Mouse (Mus musculus) liver, postnatal 0 days (tissue): ENCODE data around the gene Gm15557. TPM values are rescaled to one million over a fixed set of nuclear protein-coding genes. Genes with fewer than 3 reads are reported as not detected.

Source experiments
- ATAC-seq: fragments of 200-750 bp; cut with Nextera tagmentation; 2 replicates; pipeline ENCODE4 v1.8.0; 2017; ENCODE audit warnings: mild to moderate bottlenecking, moderate library complexity
- DNase-seq: peaks from one replicate; pipeline ENCODE4 v3.0.0-alpha.2; 2016
- H3K27ac ChIP-seq: fragments of 300-500 bp; sonication (generic); 2 replicates; pipeline ENCODE4 v1.5.1; 2014; ENCODE audit warnings: antibody characterized with exemption, moderate library complexity, mild to moderate bottlenecking, low read depth
- H3K27me3 ChIP-seq: fragments of 300-500 bp; sonication (generic); 2 replicates; pipeline ENCODE4 v1.6.1; 2014; ENCODE audit warnings: low read length, control low read depth, mixed read lengths; ENCODE audit not compliant: insufficient read depth
- H3K36me3 ChIP-seq: fragments of 300-500 bp; sonication (generic); replicated peaks from 2 replicates; pipeline ENCODE4 v1.6.1; 2014; ENCODE audit warnings: mild to moderate bottlenecking, control low read depth, low read length, moderate library complexity, mixed read lengths; ENCODE audit not compliant: insufficient read depth
- H3K4me1 ChIP-seq: fragments of 300-500 bp; sonication (generic); 2 replicates; pipeline ENCODE4 v1.6.1; 2014; ENCODE audit warnings: antibody characterized with exemption, mild to moderate bottlenecking, control low read depth; ENCODE audit not compliant: insufficient read depth
- H3K4me2 ChIP-seq: fragments of 300-500 bp; sonication (generic); 2 replicates; pipeline ENCODE4 v1.6.1; 2014; ENCODE audit warnings: low read depth, mild to moderate bottlenecking, low read length, moderate library complexity, mixed read lengths
- H3K4me3 ChIP-seq: fragments of 300-500 bp; sonication (generic); 2 replicates; pipeline ENCODE4 v1.5.1; 2014; ENCODE audit warnings: low read depth, low read length
- H3K9ac ChIP-seq: fragments of 300-500 bp; sonication (generic); replicated peaks from 2 replicates; pipeline ENCODE4 v1.6.1; 2014; ENCODE audit warnings: mild to moderate bottlenecking, moderate library complexity
- H3K9me3 ChIP-seq: fragments of 300-500 bp; sonication (generic); 2 replicates; pipeline ENCODE4 v1.6.1; 2016; ENCODE audit warnings: mild to moderate bottlenecking, control low read depth, low read length, mixed read lengths
- CTCF ChIP-seq: sonication (generic); IDR thresholded peaks from 2 replicates; pipeline ENCODE4 v1.5.1; 2016; ENCODE audit warnings: antibody characterized with exemption, low read depth
- EP300 ChIP-seq: IDR thresholded peaks from 2 replicates; pipeline ENCODE4 v1.6.1; 2016; ENCODE audit warnings: antibody characterized with exemption, low read depth, mild to moderate bottlenecking
- WGBS: fragments of 180-500 bp; shearing (Covaris S2); extraction: QIAGEN DNeasy Blood & Tissue Kit; methylation state at CpG from one replicate; pipeline ENCODE4 v1.1.7; 2014; ENCODE audit not compliant: insufficient replicate concordance; 5-methylcytosine and 5-hydroxymethylcytosine counted together
- polyA plus RNA-seq: library from polyadenylated mRNA; unstranded; fragments of >200 nt; fragmentation: Nextera tagmentation; extraction: Ambion mirVana; gene quantifications from 2 replicates; pipeline ENCODE4 v1.2.1, GENCODE M21; 2015

Gene Gm15557
- polyA plus RNA-seq, 1 experiment from 2014 or later: not detected

DNA sequence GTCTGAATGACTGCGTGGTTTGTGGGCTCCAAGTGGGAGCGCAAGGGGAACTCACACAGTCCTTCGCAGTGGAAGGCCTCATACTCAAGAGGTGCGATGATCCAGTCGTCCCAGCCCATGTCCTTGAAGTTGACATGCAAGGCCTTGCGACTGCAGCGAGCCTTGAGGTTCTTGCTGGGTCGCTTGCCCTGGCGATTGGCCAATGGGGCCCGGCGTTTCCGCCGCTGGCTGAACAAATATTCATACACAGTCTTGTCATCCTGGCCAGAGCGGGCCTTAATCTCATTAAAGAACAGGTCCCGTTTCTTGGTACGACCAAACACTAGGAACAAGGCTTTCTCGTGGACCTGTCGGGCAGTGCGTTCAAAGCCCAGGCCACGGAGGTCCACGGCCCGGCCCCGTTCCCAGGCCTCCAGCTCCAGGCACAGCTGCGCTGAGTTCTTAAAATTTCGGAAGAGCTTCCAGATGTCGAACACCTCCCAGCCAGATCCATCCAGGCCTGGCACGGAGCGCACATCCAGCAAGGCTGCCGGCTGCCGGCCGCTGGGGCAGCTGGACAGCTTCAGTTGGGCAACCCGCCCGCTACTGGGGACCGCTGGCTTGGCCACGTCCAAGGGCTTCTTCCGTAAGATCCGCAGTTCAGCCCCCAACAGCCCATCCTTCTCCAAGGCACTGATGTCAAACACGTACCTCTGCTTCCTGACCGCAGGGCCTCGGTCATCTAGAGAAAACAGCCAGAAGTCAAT is 1.3 kb downstream of the Gm15557 start:
- no peak overlapping the region for H3K4me2 ChIP-seq
- TF ChIP-seq EP300 (no peak), CTCF (no peak)
- DNase-seq (no peak), ATAC-seq (no peak)
- H3K4me3 ChIP-seq: no peak overlapping the region
- WGBS: 88% methylated on average over 40 of the region's 40 CpGs
- no peaks in the 10 kb centered on the region for H3K36me3 ChIP-seq
- no peak overlapping the region for H3K27ac ChIP-seq
- H3K9me3 ChIP-seq: no peaks in the 10 kb centered on the region
- no peaks in the 10 kb centered on the region for H3K27me3 ChIP-seq
- no peaks in the 10 kb centered on the region for H3K4me1 ChIP-seq
- no peak overlapping the region for H3K9ac ChIP-seq

DNA sequence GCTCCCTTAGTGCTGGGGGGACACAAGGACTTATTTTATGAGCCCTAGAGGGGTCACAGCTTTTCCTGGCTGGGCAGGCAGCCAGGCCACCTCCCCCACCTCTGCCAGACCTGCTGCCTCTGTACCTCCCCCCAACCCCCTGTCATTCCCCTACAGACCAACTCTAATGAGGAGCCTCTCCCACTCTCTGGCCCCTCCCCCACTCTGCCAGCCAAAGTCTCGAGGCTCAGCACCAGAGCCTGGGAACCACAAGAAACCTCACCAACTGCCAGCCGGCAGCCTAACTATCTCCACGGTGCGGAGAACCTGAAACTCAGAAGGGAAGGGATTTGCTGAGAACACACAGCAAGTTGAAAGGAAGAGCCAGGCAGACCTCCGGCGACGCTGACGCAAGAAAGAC is 2.9 kb downstream of the Gm15557 start:
- Histone ChIP-seq H3K9ac (no peak overlapping the region), H3K4me1 (peaks cover 5% of the 10 kb centered on the region; the same call in 1 of the 2 replicates), H3K27ac (no peak overlapping the region), H3K4me2 (peak overlapping the region; percentile 18; the same call in 1 of the 2 replicates), H3K36me3 (no peaks in the 10 kb centered on the region), H3K27me3 (no peaks in the 10 kb centered on the region), H3K9me3 (no peaks in the 10 kb centered on the region), H3K4me3 (no peak overlapping the region)
- no peak for DNase-seq
- no peak for ATAC-seq
- 12% methylated on average over 8 of the region's 8 CpGs for WGBS
- TF ChIP-seq CTCF (no peak), EP300 (no peak)

DNA sequence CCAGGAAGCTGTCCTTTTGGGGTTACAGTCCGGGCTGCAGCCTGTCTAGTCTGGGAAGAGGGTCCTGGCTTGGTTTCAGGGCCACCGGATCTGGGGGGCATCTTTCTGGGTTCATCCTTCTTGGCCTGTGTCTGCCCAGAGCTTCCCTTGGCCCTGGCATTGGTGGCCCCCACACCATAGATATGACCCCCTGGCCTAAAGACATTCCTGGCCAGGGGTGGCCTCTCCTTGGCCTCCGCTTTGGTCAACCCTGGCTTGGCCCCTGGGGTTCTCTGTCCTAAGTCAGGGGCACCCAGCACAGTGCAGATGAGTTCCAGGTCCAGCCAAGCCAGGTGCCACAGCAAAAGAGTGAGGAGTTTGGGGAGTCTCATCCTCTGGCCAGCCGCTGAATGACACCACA is 4.2 kb downstream of the Gm15557 start:
- Histone ChIP-seq H3K27ac (no peak overlapping the region), H3K27me3 (no peaks in the 10 kb centered on the region), H3K9ac (no peak overlapping the region), H3K36me3 (no peaks in the 10 kb centered on the region), H3K4me3 (no peak overlapping the region), H3K9me3 (no peaks in the 10 kb centered on the region), H3K4me1 (peaks cover 5% of the 10 kb centered on the region; the same call in 1 of the 2 replicates), H3K4me2 (no peak overlapping the region)
- TF ChIP-seq EP300: no peak
- TF ChIP-seq CTCF: no peak
- DNase-seq (no peak), ATAC-seq (no peak)
- WGBS: 89% methylated on average over 4 of the region's 4 CpGs

DNA sequence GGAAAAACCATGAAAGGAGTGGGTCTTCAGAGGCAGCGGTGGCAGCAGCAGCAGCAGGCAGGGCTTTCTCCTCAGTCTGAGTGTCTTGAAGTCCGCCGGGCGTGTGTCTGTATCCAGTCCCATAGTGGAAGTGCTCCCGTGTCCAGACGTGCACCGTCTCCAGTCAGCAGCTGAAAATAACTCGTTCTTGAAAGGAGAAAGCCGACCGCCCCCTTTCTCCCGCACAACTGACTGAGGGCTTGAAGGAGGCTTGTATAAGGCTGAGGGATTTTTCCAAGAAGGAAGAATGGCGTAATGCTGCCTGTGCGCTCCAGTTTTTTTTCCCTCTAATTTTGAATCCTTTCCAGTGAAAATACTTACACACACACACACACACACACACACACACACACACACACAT is 4.6 kb downstream of the Gm15557 start, which contains the start of gene Gdf5:
Gene Gdf5 (minus strand): TSS at position 244 of the 400 bp plus-strand sequence.
- Histone ChIP-seq H3K4me3 (no peak within 1 kb of the TSS), H3K27ac (no peak within 1 kb of the TSS), H3K4me1 (peaks cover 5% of the 10 kb centered on the region; the same call in 1 of the 2 replicates), H3K9ac (no peak within 1 kb of the TSS), H3K36me3 (no peaks in the 10 kb centered on the region), H3K9me3 (no peaks in the 10 kb centered on the region), H3K4me2 (no peak within 1 kb of the TSS), H3K27me3 (no peaks in the 10 kb centered on the region)
- TF ChIP-seq CTCF: no peak
- TF ChIP-seq EP300: no peak
- DNase-seq (no peak), ATAC-seq (no peak)
- 76% methylated on average over 13 of the region's 13 CpGs for WGBS

DNA sequence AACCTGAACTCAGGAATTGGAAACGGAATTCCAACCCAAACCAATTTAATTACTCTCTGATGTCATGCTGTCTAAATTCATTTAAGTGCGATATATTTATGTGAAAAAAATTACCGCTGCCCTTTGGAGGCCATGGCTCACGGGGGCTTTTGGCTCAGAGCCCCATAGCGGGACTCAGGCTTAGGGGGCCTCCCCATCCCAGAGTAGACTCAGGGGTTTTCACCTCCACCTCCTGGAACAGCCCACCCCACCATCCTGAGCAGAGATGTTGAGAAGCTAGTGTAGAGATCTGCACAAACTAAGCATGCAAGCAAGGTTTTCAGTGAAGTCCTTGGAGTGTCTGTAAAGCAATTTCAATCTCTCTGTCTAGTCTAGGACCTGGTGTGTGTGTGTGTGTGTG is 5.1 kb downstream of the Gm15557 start:
- DNase-seq: no peak
- Histone ChIP-seq H3K27me3 (no peaks in the 10 kb centered on the region), H3K4me1 (peaks cover 5% of the 10 kb centered on the region; the same call in 1 of the 2 replicates), H3K27ac (no peak overlapping the region), H3K4me3 (no peak overlapping the region), H3K36me3 (no peaks in the 10 kb centered on the region), H3K9me3 (no peaks in the 10 kb centered on the region), H3K9ac (no peak overlapping the region), H3K4me2 (no peak overlapping the region)
- ATAC-seq: no peak
- 79% methylated on average over 5 of the region's 5 CpGs for WGBS
- no peak for TF ChIP-seq EP300
- no peak for TF ChIP-seq CTCF

DNA sequence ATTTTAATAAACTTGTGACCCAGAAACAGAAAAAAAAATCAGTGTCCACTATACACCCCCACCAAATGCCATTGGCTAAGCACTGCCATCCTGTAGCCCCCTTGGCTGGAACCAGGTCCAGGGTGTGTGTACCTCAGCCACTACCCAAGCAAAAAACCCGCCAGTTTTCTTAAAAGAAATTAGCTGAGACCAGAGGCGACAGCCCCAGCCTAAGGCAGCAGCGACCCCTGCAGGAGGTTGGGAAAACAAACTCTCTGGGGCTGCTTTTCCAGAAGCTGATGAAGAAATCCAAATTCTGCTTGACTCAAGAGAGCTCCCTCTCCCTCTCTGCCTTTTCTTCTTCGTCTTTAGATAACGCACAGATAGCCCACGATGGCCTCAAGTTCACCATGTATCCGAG is 5.5 kb downstream of the Gm15557 start:
- 1% methylated on average over 7 of the region's 7 CpGs for WGBS
- H3K4me1 ChIP-seq: peaks cover 5% of the 10 kb centered on the region; the same call in 1 of the 2 replicates
- H3K36me3 ChIP-seq: no peaks in the 10 kb centered on the region
- no peak overlapping the region for H3K4me2 ChIP-seq
- no peak overlapping the region for H3K9ac ChIP-seq
- no peaks in the 10 kb centered on the region for H3K27me3 ChIP-seq
- DNase-seq: peak; percentile 86
- ATAC-seq: peak; percentile 15; the same call in 1 of the 2 replicates
- no peak overlapping the region for H3K27ac ChIP-seq
- no peak overlapping the region for H3K4me3 ChIP-seq
- no peaks in the 10 kb centered on the region for H3K9me3 ChIP-seq
- TF ChIP-seq EP300: no peak
- TF ChIP-seq CTCF: peak; percentile 89
